Mouse (Mus musculus) C2C12 (cell line): ENCODE data around the gene Ccdc170.

Experiments
- CEBPB ChIP-seq: IDR thresholded peaks from one replicate; pipeline ENCODE4 v1.6.1; 2011; ENCODE audit warnings: low read depth, mild to moderate bottlenecking, control low read depth, moderate library complexity
- CTCF ChIP-seq: IDR thresholded peaks from one replicate; pipeline ENCODE4 v1.5.1; 2011; ENCODE audit not compliant: control insufficient read depth, insufficient read depth, insufficient read length
- FOSL1 ChIP-seq: IDR thresholded peaks from one replicate; pipeline ENCODE4 v1.8.0; 2011; ENCODE audit warnings: mild to moderate bottlenecking, low read length; ENCODE audit not compliant: poor library complexity, insufficient read depth, severe bottlenecking
- MAX ChIP-seq: IDR thresholded peaks from one replicate; pipeline ENCODE4 v1.6.1; 2011; ENCODE audit warnings: mild to moderate bottlenecking, control low read depth
- MYOD1 ChIP-seq: IDR thresholded peaks from one replicate; pipeline ENCODE4 v1.6.1; 2011; ENCODE audit warnings: low read depth; ENCODE audit not compliant: control insufficient read depth, insufficient read length
- MYOG ChIP-seq: IDR thresholded peaks from one replicate; pipeline ENCODE4 v1.6.1; 2011; ENCODE audit not compliant: control insufficient read depth, insufficient read length; ENCODE audit errors: extremely low read depth
- USF1 ChIP-seq: IDR thresholded peaks from one replicate; pipeline ENCODE4 v1.6.1; 2011; ENCODE audit warnings: low read depth, mild to moderate bottlenecking, control low read depth, moderate library complexity

DNA sequence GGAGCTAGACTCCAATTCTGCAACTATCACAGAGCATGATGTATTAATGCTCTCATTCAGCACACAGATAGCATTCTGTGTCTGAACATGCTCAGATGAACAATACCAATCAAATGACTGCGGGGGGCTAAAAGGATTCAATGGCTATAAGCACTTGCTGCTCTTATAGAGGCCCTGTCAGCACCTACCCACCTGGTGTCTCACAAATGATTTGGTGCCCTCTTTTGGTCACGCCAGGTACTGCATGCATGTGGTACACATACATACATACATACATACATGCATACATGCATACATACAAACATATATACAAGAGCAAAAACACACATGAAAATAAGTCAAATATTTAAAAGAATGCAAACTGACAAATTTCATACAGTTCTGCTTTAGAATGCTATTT, 63.2 kb downstream of the Ccdc170 start:
- TF ChIP-seq CTCF (no peak), MYOG (no peak), MYOD1 (no peak), FOSL1 (no peak), MAX (no peak), USF1 (no peak), CEBPB (no peak)
